Mouse (Mus musculus) NIH3T3 (cell line): ENCODE results near the gene Ppp1r13l.

ENCODE experiments used
- DNase-seq: peaks from one replicate; pipeline ENCODE4 v3.0.0-alpha.2; 2012; ENCODE audit warnings: low read depth

The Ppp1r13l gene

DNA sequence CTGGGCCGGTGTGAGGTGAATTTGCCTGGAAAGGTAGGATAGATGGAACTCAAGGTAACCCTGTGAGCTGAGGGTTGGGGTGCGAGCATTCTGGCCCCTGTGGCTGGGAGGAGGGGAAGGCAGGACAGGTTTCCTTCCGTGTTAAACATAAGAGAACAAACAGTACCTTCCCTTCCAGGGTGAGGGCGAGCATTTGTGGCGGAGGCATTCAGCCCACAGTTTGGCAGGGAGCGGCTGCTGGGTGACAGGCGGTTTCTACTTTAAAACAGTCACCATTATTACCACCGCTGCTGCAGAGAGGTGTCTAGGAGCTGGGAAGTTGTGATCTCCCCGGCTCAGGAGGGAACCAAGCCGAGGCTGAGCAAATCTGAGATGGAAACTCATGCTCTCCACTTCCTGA lies 22.4 kb upstream of the Ppp1r13l start:
- no peak for DNase-seq

GRCm38 (mm10) chr7:19338060-19338459 lies 21.5 kb upstream of the Ppp1r13l start:
- DNase-seq, result peak; percentile 83

- peak; percentile 82 for DNase-seq
These were observed 21.0 kb upstream of the Ppp1r13l start for GRCm38 (mm10) chr7:19338596-19338995.

GRCm38 (mm10) chr7:19341250-19341649 lies 18.3 kb upstream of the Ppp1r13l start:
- DNase-seq, result no peak

GRCm38 (mm10) chr7:19341761-19342409 lies 17.7 kb upstream of the Ppp1r13l start:
- DNase-seq, result peak; percentile 77

DNA sequence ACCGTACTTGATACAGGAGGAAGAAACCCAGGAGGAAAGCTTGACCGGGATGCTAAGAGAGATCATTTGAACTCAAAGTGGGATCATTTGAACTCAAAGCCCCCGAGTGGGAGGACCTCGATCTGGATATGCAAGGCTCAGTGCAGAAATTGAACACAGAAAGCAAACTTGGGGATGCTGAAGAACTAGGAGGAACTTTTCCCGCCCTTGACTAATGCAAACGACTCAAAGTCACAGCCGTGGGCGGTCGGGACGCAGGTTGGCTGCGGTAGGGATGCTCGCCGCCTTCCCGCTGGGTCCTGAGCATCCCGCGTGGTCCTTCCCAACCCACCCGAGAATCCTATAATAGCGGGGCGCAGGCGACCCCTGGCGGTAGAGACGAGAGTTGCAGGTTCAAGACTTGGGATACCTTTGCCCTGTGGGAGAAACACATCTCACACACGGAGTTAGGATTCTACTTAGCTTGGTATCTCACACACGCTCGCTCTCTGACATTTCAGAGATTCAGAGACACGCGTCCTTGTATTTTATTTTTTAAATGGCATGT lies 17.0 kb upstream of the Ppp1r13l start:
- peak; percentile 93 for DNase-seq

DNA sequence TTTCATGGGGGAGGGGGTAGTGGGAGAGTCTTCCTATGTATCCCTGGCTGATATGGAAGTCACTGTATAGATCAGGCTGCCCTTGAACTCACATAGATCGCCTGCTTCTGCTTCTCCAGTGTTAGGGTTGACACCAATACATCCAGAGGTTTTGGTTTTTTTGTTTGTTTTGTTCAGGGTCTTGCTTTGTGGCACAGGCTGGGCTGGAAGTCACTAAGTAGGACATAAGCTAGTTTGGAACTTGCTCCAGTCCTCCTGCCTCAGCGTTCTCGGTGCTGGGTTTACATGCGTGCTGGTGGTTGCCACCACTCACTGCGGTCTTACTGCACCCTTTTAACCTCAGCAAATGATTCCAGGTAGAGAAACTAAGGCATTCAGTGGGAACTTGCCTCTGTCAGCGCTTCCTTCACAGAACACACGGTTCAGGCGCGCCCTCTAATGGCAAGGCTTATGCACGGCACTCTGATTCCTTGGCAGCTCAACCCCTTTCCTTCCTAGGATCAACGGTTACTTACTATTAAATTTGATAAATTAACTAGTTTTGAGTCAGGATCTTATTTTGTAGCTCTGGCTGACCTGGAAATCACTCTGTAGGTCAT lies 16.2 kb upstream of the Ppp1r13l start:
- peak; percentile 93 for DNase-seq

- DNase-seq, result no peak
These were observed 15.2 kb upstream of the Ppp1r13l start, which contains the start of gene Ercc1 for GRCm38 (mm10) chr7:19344237-19344847. TSS of gene Ercc1 (plus strand) at chr7:19344778.

GRCm38 (mm10) chr7:19344938-19345471 lies 14.5 kb upstream of the Ppp1r13l start:
- DNase-seq, result peak; percentile 99

GRCm38 (mm10) chr7:19349188-19349915 lies 10.2 kb upstream of the Ppp1r13l start:
- DNase-seq, result no peak

DNA sequence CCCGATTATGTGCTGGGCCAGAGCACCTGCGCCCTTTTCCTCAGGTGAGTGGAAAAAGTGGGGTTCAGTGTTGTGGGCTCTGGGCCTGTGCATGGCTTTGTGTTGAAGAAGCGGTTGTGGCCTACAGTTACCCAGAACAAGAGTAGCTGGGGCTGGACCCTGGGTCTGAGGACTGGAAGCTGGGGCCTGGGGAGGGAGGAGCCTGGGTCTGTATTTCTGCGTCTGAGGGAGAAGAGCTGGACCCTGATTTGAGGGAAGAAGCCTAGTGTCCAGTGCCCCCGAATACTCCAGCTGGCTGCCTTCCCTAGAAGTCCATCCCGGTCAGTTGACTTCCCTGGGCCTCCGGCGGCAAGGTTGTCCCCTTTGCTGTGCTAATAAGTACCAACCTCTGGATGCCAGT lies 9.3 kb upstream of the Ppp1r13l start:
- no peak for DNase-seq

DNA sequence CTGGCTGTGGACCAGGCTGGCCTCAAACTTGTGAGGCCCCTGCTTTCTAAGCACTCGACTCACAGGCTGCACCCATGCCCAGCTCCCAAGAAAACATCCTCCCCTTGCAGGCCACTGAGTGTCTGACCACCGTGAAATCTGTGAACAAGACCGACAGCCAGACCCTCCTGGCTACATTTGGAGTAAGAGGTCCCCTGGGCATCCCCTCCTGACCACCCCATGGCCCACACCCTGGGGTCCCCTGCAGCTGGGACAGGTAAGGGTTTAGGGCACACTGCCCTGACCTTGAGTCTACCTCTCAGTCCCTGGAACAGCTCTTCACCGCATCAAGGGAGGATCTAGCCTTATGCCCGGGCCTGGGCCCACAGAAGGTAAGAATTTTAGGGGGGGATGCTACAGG lies 4.6 kb upstream of the Ppp1r13l start:
- no peak for DNase-seq

DNA sequence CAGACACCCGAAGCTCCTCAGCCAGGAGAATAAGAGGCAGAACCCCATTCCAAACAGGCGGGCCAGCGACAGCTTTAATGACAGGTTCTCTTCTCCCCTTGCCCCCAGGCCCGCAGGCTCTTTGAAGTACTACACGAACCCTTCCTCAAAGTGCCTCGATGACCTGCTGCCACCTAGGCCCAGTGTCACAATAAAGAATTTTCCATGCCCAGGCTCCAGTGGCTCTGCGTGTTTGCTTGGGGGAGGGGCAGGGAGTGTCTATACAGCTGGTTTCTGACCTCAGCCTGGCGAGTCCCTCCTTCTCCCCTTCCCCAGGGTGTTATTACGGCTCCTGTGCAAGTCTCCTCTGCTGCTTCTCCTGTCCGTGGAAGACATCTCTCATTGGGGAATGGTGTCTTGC lies 3.2 kb upstream of the Ppp1r13l start:
- DNase-seq, result no peak

GRCm38 (mm10) chr7:19357381-19358375 lies 1.9 kb upstream of the Ppp1r13l start:
- DNase-seq, result no peak

- peak; percentile 22 for DNase-seq
These were observed 915 bp upstream of the Ppp1r13l start for GRCm38 (mm10) chr7:19358634-19359033.

GRCm38 (mm10) chr7:19359892-19360641 lies 518 bp downstream of the Ppp1r13l start:
- DNase-seq, result peak; percentile 85

- DNase-seq, result peak; percentile 95
These were observed 1.4 kb downstream of the Ppp1r13l start for GRCm38 (mm10) chr7:19360944-19361343.

- DNase-seq, result peak; percentile 91
These were observed 2.2 kb downstream of the Ppp1r13l start for GRCm38 (mm10) chr7:19361720-19362119.

DNA sequence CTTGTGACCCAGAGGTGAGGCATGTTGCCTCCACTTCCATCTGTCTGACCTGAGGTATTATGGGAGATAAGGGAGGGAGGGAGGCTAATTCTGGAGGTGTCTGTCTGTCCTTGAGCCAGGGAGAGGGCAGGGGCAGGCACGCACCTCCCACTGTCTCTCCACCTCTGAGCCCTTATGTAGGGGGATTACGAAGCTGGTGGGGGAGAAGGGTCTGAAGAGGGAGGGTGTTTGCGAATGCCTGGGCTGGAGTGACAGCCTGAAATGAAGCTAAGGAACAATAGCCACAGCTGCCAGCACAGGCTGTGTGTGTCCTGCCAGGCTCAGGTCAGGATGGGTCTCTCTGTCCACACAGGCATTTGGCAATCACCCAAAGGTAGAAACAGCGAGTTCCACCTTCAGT lies 2.7 kb downstream of the Ppp1r13l start:
- DNase-seq, result no peak

GRCm38 (mm10) chr7:19363881-19364280 lies 4.3 kb downstream of the Ppp1r13l start:
- DNase-seq, result peak; percentile 77
